Mouse (Mus musculus) WW6 (cell line): ENCODE measurements around the gene Acaca.
A peak's percentile ranks its signal among the peaks of the same experiment; 100 is the strongest.
"Not testable (repeated sequence)": the region's sequence is repeated elsewhere in the genome, so short reads cannot be mapped to it uniquely, and the experiment has no call there.

Source experiments
- DNase-seq: peaks from one replicate; pipeline ENCODE4 v3.0.0-alpha.2; 2013; ENCODE audit warnings: low read depth, low spot score

Gene Acaca

GRCm38 (mm10) chr11:84391126-84391525 is 261.7 kb downstream of the Acaca start:
- no peak for DNase-seq

- DNase-seq: not testable (repeated sequence)
Measured at GRCm38 (mm10) chr11:84392066-84392465, 262.6 kb downstream of the Acaca start.

DNA sequence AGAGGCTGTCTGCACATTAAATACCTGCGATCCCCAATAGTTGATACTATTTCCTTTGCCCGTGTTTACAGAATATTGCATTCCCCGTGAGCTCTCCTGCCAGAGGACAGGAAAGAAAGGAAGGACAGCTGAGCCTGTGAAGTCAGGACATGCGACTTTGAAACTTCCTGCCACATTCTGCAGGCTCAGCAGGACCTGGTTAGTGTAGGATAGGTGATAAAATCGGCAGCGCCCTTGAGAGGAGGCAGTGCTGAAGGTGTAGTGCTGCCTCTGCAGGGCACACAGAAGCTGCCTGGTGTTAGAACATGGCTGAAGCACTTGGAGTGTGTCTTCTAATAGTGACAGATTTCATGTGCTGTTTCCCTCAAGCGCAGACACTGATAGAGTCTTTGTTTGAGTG is 264.1 kb downstream of the Acaca start:
- DNase-seq: no peak

GRCm38 (mm10) chr11:84395010-84395409 is 265.5 kb downstream of the Acaca start:
- DNase-seq: no peak

GRCm38 (mm10) chr11:84406733-84407132 is 277.3 kb downstream of the Acaca start:
- no peak for DNase-seq

- DNase-seq: no peak
Measured at GRCm38 (mm10) chr11:84410383-84410782, 280.9 kb downstream of the Acaca start.

DNA sequence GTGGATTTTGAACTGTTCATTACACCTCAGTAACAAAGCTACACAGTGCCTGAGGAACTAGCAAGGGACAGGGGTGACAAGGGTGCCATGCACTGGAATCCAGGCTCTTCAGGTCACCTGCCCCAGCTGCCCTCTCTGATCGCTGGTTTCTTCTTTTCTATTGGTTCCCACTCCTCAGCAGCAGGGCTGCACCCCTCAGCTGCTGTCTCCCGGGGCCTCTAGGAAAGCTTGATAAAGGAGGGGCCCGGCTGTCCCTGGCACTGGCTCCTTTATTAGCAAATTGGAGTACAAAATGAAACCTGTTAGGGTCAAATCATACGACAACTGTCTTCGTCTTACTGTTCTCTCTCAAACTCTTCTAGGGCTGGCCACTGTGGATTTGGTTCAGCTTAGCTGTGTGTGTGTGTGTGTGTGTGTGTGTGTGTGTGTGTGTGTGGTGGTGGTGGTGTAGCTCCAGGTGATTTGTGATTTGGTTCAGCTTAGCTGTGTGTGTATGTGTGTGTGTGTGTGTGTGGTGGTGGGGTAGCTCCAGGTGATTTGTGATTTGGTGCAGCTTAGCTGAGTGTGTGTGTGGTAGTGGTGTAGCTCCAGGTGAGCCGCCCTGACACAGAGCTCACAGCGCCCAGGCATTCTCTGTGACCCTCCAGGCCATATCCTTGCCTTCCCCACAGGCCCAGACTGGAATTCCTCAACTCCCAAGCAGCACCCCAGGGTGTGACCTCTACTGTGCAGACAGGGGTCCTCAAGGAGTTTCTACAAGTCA is 281.6 kb downstream of the Acaca start:
- DNase-seq: no peak

DNA sequence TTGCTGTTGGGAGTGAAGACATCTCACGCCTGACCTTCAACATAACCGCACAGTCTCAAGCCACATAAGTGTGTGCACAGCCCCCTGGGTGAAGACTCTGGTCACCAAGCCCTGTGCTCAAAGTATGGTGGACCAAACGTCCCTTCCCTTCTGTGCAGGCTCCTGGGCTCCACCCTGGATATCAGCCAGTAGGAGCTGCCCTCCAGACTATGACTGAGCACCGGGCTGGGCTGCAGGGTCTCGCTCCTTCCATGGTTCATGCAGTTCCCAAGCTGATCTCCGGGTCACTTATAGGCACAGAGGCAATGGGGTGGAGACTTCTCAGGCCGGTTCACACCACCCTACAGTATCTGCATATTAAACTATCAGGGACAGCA is 282.2 kb downstream of the Acaca start:
- DNase-seq: no peak

DNA sequence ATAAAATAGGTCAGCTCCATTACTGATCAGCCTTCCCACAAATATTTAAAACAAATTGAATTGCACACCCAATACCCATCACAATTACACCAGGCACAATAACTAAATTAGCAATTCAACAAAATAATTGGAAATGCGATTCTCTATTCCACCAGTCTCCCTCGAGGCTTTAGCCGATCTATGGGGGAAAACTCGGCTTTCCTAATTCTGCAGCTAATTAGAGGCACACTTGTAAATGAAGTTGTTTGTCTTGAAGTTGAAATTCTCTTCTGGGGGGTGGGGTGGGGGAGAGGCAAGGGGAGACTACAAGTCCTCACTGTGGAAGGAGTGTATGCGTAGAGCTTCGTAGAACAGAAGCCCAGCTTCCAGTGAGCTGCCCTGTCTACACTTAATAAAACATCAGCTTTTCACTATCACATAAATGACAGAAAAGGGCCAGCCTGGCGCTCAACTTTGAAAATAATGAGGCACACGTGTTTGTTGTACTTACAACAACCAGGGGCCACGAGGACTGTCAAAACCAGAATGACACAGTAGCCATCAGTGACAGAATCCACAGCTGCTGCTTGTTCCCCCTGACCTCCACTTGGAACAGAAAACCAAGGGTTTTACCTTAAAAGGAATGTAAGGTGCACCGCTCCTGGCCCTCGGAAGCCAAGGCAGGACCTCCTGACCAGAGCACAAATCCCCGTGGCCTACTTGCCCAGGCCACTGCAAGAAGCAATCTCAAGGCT is 282.9 kb downstream of the Acaca start:
- no peak for DNase-seq

DNA sequence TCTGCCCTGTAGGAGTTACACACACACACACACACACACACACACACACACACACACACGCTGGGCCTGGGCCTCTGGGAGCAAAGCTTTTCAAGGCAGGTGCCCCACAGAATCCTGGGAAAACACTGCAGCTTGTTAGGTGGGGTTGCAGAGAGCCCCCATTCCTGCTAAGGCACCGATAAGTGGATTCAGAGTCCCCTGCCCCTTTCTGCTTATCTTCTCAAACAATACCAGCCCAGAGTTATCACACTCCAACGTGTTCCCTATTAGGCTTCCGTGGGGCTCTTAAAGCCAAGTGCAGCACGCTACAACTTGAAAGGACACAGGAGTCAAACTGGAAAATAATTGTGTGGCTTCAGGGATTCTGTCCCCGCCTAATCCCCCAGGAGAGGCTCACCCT is 283.6 kb downstream of the Acaca start:
- DNase-seq: no peak

- DNase-seq: no peak
Measured at GRCm38 (mm10) chr11:84420779-84421178, 291.3 kb downstream of the Acaca start.

GRCm38 (mm10) chr11:84425736-84426632 is 296.5 kb downstream of the Acaca start:
- no peak for DNase-seq

DNA sequence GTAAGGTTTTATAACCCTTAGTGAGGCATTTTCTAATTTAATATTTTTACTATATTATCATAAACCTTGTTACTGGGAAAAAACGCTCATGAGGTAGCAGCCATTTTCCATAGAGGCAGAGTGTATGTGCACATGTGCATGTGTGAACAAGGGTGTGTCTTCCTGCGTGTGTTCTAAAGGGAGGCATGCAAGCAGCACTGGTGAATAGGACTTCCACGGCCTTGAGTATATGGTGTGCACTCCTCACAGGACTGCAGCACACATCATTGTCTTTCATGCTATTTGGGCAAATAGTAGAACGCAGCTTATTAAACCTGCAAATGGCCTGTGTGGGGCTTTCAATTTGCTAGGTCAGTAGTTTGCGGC is 297.1 kb downstream of the Acaca start:
- no peak for DNase-seq

DNA sequence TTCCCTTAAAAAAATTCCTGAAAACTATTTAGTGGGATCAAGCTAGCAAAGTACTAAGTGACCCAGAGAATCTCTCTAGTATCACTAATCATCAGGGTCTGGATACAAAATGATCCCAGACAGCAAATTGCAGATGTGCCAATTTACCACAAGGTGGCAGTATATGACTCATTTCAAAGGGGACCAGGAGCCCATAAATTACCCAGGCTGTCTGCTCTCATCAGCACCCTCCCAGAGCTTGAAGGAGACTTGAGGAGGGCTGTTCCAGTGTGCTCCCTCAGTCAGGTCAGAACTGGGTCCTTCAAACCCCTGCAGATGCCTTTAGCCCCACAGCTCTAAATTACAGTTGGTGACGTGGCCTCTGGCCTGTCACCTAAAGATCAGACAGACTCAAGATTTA is 300.1 kb downstream of the Acaca start:
- DNase-seq: peak; percentile 39

DNA sequence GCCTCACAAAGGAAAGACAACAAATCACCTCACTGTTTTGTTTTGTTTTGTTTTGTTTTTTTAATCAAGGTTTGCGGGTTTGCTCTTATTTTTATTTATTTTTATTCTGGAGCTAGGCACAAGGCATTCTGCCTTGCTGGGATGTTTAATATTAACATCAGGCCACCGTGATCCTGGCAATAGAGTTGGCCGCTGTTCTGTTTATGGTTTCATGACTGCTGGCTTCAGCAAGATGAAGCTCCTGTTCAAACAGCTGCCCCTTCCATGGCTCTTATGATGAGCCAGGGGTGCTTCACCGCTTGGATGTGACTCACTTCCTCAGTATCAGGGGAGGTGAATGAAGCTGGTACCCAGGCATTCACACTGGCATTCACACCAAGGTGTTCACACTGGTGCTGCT is 300.9 kb downstream of the Acaca start:
- no peak for DNase-seq

- no peak for DNase-seq
Measured at GRCm38 (mm10) chr11:84434879-84435278, 305.4 kb downstream of the Acaca start.

GRCm38 (mm10) chr11:84440402-84440801 is 310.9 kb downstream of the Acaca start:
- DNase-seq: no peak

GRCm38 (mm10) chr11:84442554-84443331 is 313.3 kb downstream of the Acaca start:
- DNase-seq: no peak
